8 mouse cellular contexts compared by ENCODE assay signal in genomic region chr2:173019322-173019721, GRCm38 (mm10). TPM values are rescaled to one million over a fixed set of nuclear protein-coding genes. Genes with fewer than 3 reads are reported as not detected.
A peak's percentile ranks its signal among the peaks of the same experiment; 100 is the strongest.
DNase-seq lines count a peak whose midpoint lies in the region; ATAC-seq and TF ChIP-seq lines count a peak whose summit lies in the region.

No protein-coding gene starts in this region.

- TF ChIP-seq CTCF in heart, postnatal 0 days (IDR thresholded peaks at IDR 0.05; ENCODE audit: low read depth): no peak
- no peak for TF ChIP-seq CTCF in G1E (IDR thresholded peaks at IDR 0.05; ENCODE audit: low read depth, low read length)

- TF ChIP-seq EP300 in heart, postnatal 0 days (IDR thresholded peaks at IDR 0.05; ENCODE audit: low read depth): no peak

- WGBS in heart, postnatal 0 days: 18% methylated on average over 9 of the region's 9 CpGs
- WGBS in hindbrain, embryonic 13.5 days: 14% methylated on average over 9 of the region's 9 CpGs
- WGBS in midbrain, embryonic 14.5 days: 10% methylated on average over 9 of the region's 9 CpGs

- no peaks in the 10 kb centered on the region for H3K27me3 ChIP-seq in heart, postnatal 0 days (ENCODE audit: control insufficient read depth, insufficient read depth, low read length)
- H3K27me3 ChIP-seq in G1E (ENCODE audit: insufficient read depth, low read length): no peaks in the 10 kb centered on the region
- H3K27me3 ChIP-seq in hindbrain, embryonic 13.5 days: peaks cover 42% of the 10 kb centered on the region
- peaks cover 34% of the 10 kb centered on the region for H3K27me3 ChIP-seq in midbrain, embryonic 14.5 days (ENCODE audit: control insufficient read depth, insufficient read depth, low read length)

- DNase-seq in heart, postnatal 0 days (ENCODE audit: low spot score): no peak
- DNase-seq in heart, postnatal 10 days: no peak
- peak; percentile 57 for DNase-seq in G1E (ENCODE audit: low spot score)
- no peak for DNase-seq in midbrain, embryonic 14.5 days
- DNase-seq in cerebellum, postnatal 10 days: no peak
- DNase-seq in right cerebral cortex, postnatal 36 days (ENCODE audit: low spot score in 2 of 2): no peak
- no peak for DNase-seq in kidney, postnatal 25 days

- peaks cover 32% of the 10 kb centered on the region for H3K4me1 ChIP-seq in heart, postnatal 0 days (ENCODE audit: control insufficient read depth, insufficient read depth)
- peaks cover 60% of the 10 kb centered on the region for H3K4me1 ChIP-seq in G1E (ENCODE audit: insufficient read depth, low read depth, low read length)
- H3K4me1 ChIP-seq in hindbrain, embryonic 13.5 days (replicated peaks): peaks cover 36% of the 10 kb centered on the region
- H3K4me1 ChIP-seq in midbrain, embryonic 14.5 days (ENCODE audit: control insufficient read depth, insufficient read depth, low read length): peaks cover 30% of the 10 kb centered on the region

- peak overlapping the region; percentile 74 for H3K4me2 ChIP-seq in heart, postnatal 0 days (ENCODE audit: low read depth, low read length)
- H3K4me2 ChIP-seq in hindbrain, embryonic 13.5 days: peak overlapping the region; percentile 72
- peak overlapping the region; percentile 68 for H3K4me2 ChIP-seq in midbrain, embryonic 14.5 days (ENCODE audit: low read length)

- no peak for ATAC-seq in heart, postnatal 0 days (ENCODE audit: insufficient read depth, low read depth)
- no peak for ATAC-seq in G1E (ENCODE audit: extremely low read depth, insufficient number of reproducible peaks, low FRiP score, poor library complexity, severe bottlenecking)
- 0 out of 2 replicates have a peak, but pooled peaks have one; percentile 7 for ATAC-seq in hindbrain, embryonic 13.5 days (ENCODE audit: low FRiP score)
- ATAC-seq in midbrain, embryonic 14.5 days (ENCODE audit: low FRiP score, low TSS enrichment): no peak

- H3K4me3 ChIP-seq in heart, postnatal 0 days (ENCODE audit: low read depth, low read length): peak overlapping the region; percentile 39
- H3K4me3 ChIP-seq in G1E (ENCODE audit: low read depth, low read length): peak overlapping the region; percentile 70
- H3K4me3 ChIP-seq in hindbrain, embryonic 13.5 days: peak overlapping the region; percentile 41
- H3K4me3 ChIP-seq in midbrain, embryonic 14.5 days (replicated peaks; ENCODE audit: low read depth, low read length): peak overlapping the region; percentile 33

- peaks cover 13% of the 10 kb centered on the region for H3K36me3 ChIP-seq in heart, postnatal 0 days (replicated peaks; ENCODE audit: control insufficient read depth, insufficient read depth, low read length)
- H3K36me3 ChIP-seq in G1E (replicated peaks): peaks cover 51% of the 10 kb centered on the region
- peaks cover 23% of the 10 kb centered on the region for H3K36me3 ChIP-seq in hindbrain, embryonic 13.5 days
- H3K36me3 ChIP-seq in midbrain, embryonic 14.5 days (ENCODE audit: control insufficient read depth, insufficient read depth, low read length): peaks cover 19% of the 10 kb centered on the region

- no peaks in the 10 kb centered on the region for H3K9me3 ChIP-seq in heart, postnatal 0 days (replicated peaks; ENCODE audit: control insufficient read depth, low read length)
- no peaks in the 10 kb centered on the region for H3K9me3 ChIP-seq in G1E (replicated peaks)
- no peaks in the 10 kb centered on the region for H3K9me3 ChIP-seq in hindbrain, embryonic 13.5 days
- H3K9me3 ChIP-seq in midbrain, embryonic 14.5 days (ENCODE audit: control insufficient read depth, low read length): no peaks in the 10 kb centered on the region

- intact Hi-C loops in heart, postnatal 10 days (cut with DNase I): loop anchor here (2.0 kb wide), 1 partner anchor 19 kb away; the partner anchor contains the start of gene Rae1

- H3K27ac ChIP-seq in heart, postnatal 0 days (ENCODE audit: low read depth): peak overlapping the region; percentile 83
- no peak overlapping the region for H3K27ac ChIP-seq in hindbrain, embryonic 13.5 days
- no peak overlapping the region for H3K27ac ChIP-seq in midbrain, embryonic 14.5 days (replicated peaks; ENCODE audit: low read depth, low read length)

- 0 out of 2 replicates have a peak overlapping the region, but pooled peaks have one; percentile 28 for H3K9ac ChIP-seq in heart, postnatal 0 days (replicated peaks; ENCODE audit: low read depth, low read length)
- H3K9ac ChIP-seq in hindbrain, embryonic 13.5 days: peak overlapping the region; percentile 55; the same call in 1 of the 2 replicates
- H3K9ac ChIP-seq in midbrain, embryonic 14.5 days (replicated peaks; ENCODE audit: low read length): peak overlapping the region; percentile 42; the same call in 1 of the 2 replicates

RNA-seq across cellular contexts. Expression of gene Rbm38, which starts 1.0 kb away (rescaled TPM):
- 85.0 and 119 TPM in 2 replicates for total RNA-seq in heart, postnatal 0 days (2014; rRNA removed; ENCODE audit: low replicate concordance)
- polyA plus RNA-seq in heart, postnatal 0 days (2015; fragmentation: Nextera tagmentation; extraction: Ambion mirVana): 122 and 135 TPM in 2 replicates
- 100 to 1,000 TPM; 146 to 187 TPM for total RNA-seq in heart, postnatal 10 days (2021)
- total RNA-seq in G1E (2014; fragmentation: Nextera tagmentation) (299 and 342 TPM in 2 replicates), G1E (2017) (35.7 and 36.0 TPM in 2 replicates)
- polyA plus RNA-seq in G1E (2012): 692 and 737 TPM in 2 replicates
- polyA plus RNA-seq in hindbrain, embryonic 13.5 days (2015; fragmentation: Nextera tagmentation; extraction: Ambion mirVana): 20.6 and 22.1 TPM in 2 replicates
- polyA plus RNA-seq in midbrain, embryonic 14.5 days (2014; fragmentation: Nextera tagmentation; extraction: Ambion mirVana): 17.1 and 18.8 TPM in 2 replicates

RNA-seq across cellular contexts. Expression of gene Rae1, which starts 19.4 kb away (rescaled TPM):
- total RNA-seq in heart, postnatal 0 days (2014; rRNA removed; ENCODE audit: low replicate concordance): 80.2 and 83.4 TPM in 2 replicates
- 70.5 and 76.7 TPM in 2 replicates for polyA plus RNA-seq in heart, postnatal 0 days (2015; fragmentation: Nextera tagmentation; extraction: Ambion mirVana)
- 10 to 100 TPM; 37.7 to 42.8 TPM for total RNA-seq in heart, postnatal 10 days (2021)
- total RNA-seq in G1E (2014; fragmentation: Nextera tagmentation): 165 and 189 TPM in 2 replicates
- total RNA-seq in G1E (2017): 92.4 and 93.2 TPM in 2 replicates
- polyA plus RNA-seq in G1E (2012): 60.2 and 71.9 TPM in 2 replicates
- 118 and 120 TPM in 2 replicates for polyA plus RNA-seq in hindbrain, embryonic 13.5 days (2015; fragmentation: Nextera tagmentation; extraction: Ambion mirVana)
- polyA plus RNA-seq in midbrain, embryonic 14.5 days (2014; fragmentation: Nextera tagmentation; extraction: Ambion mirVana): 115 and 127 TPM in 2 replicates

RNA-seq across cellular contexts. Expression of gene Spo11, which starts 41.8 kb away (rescaled TPM):
- 19.1 TPM in 1 of 2 replicates, not detected in the other for total RNA-seq in heart, postnatal 0 days (2014; rRNA removed; ENCODE audit: low replicate concordance)
- polyA plus RNA-seq in heart, postnatal 0 days (2015; fragmentation: Nextera tagmentation; extraction: Ambion mirVana): 0.18 TPM in 1 of 2 replicates, not detected in the other
- not detected for total RNA-seq in heart, postnatal 10 days (2021)
- total RNA-seq in G1E (2014; fragmentation: Nextera tagmentation) (not detected in 2 replicates), G1E (2017) (not detected in 2 replicates)
- not detected in 2 replicates for polyA plus RNA-seq in G1E (2012)
- polyA plus RNA-seq in hindbrain, embryonic 13.5 days (2015; fragmentation: Nextera tagmentation; extraction: Ambion mirVana): 0.79 and 0.87 TPM in 2 replicates
- polyA plus RNA-seq in midbrain, embryonic 14.5 days (2014; fragmentation: Nextera tagmentation; extraction: Ambion mirVana): 0.68 TPM in 1 of 2 replicates, not detected in the other
